8 mouse cellular contexts compared by ENCODE assay signal in genomic region chr16:95990462-95991121, GRCm38 (mm10). TPM values are rescaled to one million over a fixed set of nuclear protein-coding genes. Genes with fewer than 3 reads are reported as not detected.
DNase-seq lines count a peak whose midpoint lies in the region; ATAC-seq and TF ChIP-seq lines count a peak whose summit lies in the region.

Gene Psmg1 (minus strand): TSS chr16:95990960.

- no peaks in the 10 kb centered on the region for H3K9me3 ChIP-seq in ES-Bruce4 (replicated peaks; ENCODE audit: control insufficient read depth, insufficient read depth, low read length, poor library complexity, severe bottlenecking)
- no peaks in the 10 kb centered on the region for H3K9me3 ChIP-seq in forebrain, embryonic 14.5 days (replicated peaks; ENCODE audit: control insufficient read depth, low read length)
- H3K9me3 ChIP-seq in neural tube, embryonic 15.5 days (replicated peaks), result no peaks in the 10 kb centered on the region

- H3K36me3 ChIP-seq in ES-Bruce4 (ENCODE audit: control insufficient read depth, insufficient read depth, low read length, poor library complexity, severe bottlenecking), result peaks cover 14% of the 10 kb centered on the region
- H3K36me3 ChIP-seq in forebrain, embryonic 14.5 days (ENCODE audit: control insufficient read depth, insufficient read depth, low read length), result peaks cover 39% of the 10 kb centered on the region
- peaks cover 28% of the 10 kb centered on the region for H3K36me3 ChIP-seq in neural tube, embryonic 15.5 days

- no peak within 1 kb of the TSS for H3K27ac ChIP-seq in ES-Bruce4 (ENCODE audit: insufficient read depth, low read length)
- peak within 1 kb of the TSS; percentile 69 for H3K27ac ChIP-seq in forebrain, embryonic 14.5 days (ENCODE audit: low read depth, low read length)
- H3K27ac ChIP-seq in neural tube, embryonic 15.5 days (replicated peaks), result peak within 1 kb of the TSS; percentile 90

- H3K4me3 ChIP-seq in ES-Bruce4 (ENCODE audit: low read depth, low read length), result peak within 1 kb of the TSS; percentile 97
- H3K4me3 ChIP-seq in forebrain, embryonic 14.5 days (ENCODE audit: low read depth, low read length), result peak within 1 kb of the TSS; percentile 78
- peak within 1 kb of the TSS; percentile 89 for H3K4me3 ChIP-seq in neural tube, embryonic 15.5 days (replicated peaks)

- intact Hi-C loops in heart, postnatal 14 days (cut with DNase I), result no loop called here

- peak within 1 kb of the TSS; percentile 79 for H3K9ac ChIP-seq in ES-Bruce4 (ENCODE audit: low read depth, poor library complexity, severe bottlenecking)
- H3K9ac ChIP-seq in forebrain, embryonic 14.5 days (ENCODE audit: low read length), result peak within 1 kb of the TSS; percentile 82
- peak within 1 kb of the TSS; percentile 86 for H3K9ac ChIP-seq in neural tube, embryonic 15.5 days (replicated peaks)

- TF ChIP-seq POLR2A in ES-Bruce4 (IDR thresholded peaks at IDR 0.05; ENCODE audit: insufficient read depth, low read length), result peak; percentile 90

- DNase-seq in forebrain, embryonic 14.5 days (ENCODE audit: low spot score), result peak; percentile 97
- peak; percentile 99 for DNase-seq in heart, postnatal 14 days
- peak; percentile 97 for DNase-seq in layer of hippocampus, adult 11-12 months (ENCODE audit: low spot score)
- DNase-seq in lung, adult 18-20 months, result peak; percentile 93 to 94
- DNase-seq in testis, postnatal 14 days (ENCODE audit: low spot score), result peak; percentile 95

- WGBS in forebrain, embryonic 14.5 days, result under 1% methylated on average over 61 of the region's 62 CpGs
- WGBS in neural tube, embryonic 15.5 days, result under 1% methylated on average over 55 of the region's 62 CpGs

- H3K4me1 ChIP-seq in ES-Bruce4 (ENCODE audit: control insufficient read depth, insufficient read depth, low read length), result no peaks in the 10 kb centered on the region
- peaks cover 9% of the 10 kb centered on the region for H3K4me1 ChIP-seq in forebrain, embryonic 14.5 days (ENCODE audit: control insufficient read depth, insufficient read depth, low read length)
- peaks cover 13% of the 10 kb centered on the region for H3K4me1 ChIP-seq in neural tube, embryonic 15.5 days

- TF ChIP-seq EP300 in ES-Bruce4 (IDR thresholded peaks at IDR 0.05; ENCODE audit: insufficient read depth, low read depth, low read length), result peak; percentile 13; the same call in 1 of the 2 replicates

- peak within 1 kb of the TSS; percentile 78 for H3K4me2 ChIP-seq in forebrain, embryonic 14.5 days (ENCODE audit: low read length)
- peak within 1 kb of the TSS; percentile 72 for H3K4me2 ChIP-seq in neural tube, embryonic 15.5 days

- H3K27me3 ChIP-seq in ES-Bruce4 (ENCODE audit: control insufficient read depth, insufficient read depth, low read length, poor library complexity, severe bottlenecking), result no peaks in the 10 kb centered on the region
- no peaks in the 10 kb centered on the region for H3K27me3 ChIP-seq in forebrain, embryonic 14.5 days (replicated peaks; ENCODE audit: control insufficient read depth, insufficient read depth, low read length)
- no peaks in the 10 kb centered on the region for H3K27me3 ChIP-seq in neural tube, embryonic 15.5 days (replicated peaks)

- TF ChIP-seq CTCF in ES-Bruce4 (IDR thresholded peaks at IDR 0.05; ENCODE audit: low read depth, low read length), result no peak

- peak; percentile 92 for ATAC-seq in cerebellum, adult (ENCODE audit: insufficient number of reproducible peaks, low FRiP score, low TSS enrichment)
- peak; percentile 96 for ATAC-seq in forebrain, embryonic 14.5 days
- ATAC-seq in neural tube, embryonic 15.5 days (ENCODE audit: low FRiP score), result peak; percentile 93

RNA-seq across cellular contexts. Expression of gene Psmg1, which starts in this region (rescaled TPM):
- polyA plus RNA-seq in ES-Bruce4 (2011; ENCODE audit: insufficient read depth, insufficient read length, low read depth, missing spikeins), result 94.9 and 97.2 TPM in 2 replicates
- 63.0 and 64.2 TPM in 2 replicates for polyA plus RNA-seq in forebrain, embryonic 14.5 days (2014; fragmentation: Nextera tagmentation; extraction: Ambion mirVana)
- total RNA-seq in heart, postnatal 14 days (2021), result 10 to 100 TPM; 21.5 to 24.4 TPM
- polyA plus RNA-seq in neural tube, embryonic 15.5 days (2015; fragmentation: Nextera tagmentation; extraction: Ambion mirVana), result 72.0 and 74.6 TPM in 2 replicates
